ENCODE assay signal across 8 mouse cellular contexts in the genomic region with DNA sequence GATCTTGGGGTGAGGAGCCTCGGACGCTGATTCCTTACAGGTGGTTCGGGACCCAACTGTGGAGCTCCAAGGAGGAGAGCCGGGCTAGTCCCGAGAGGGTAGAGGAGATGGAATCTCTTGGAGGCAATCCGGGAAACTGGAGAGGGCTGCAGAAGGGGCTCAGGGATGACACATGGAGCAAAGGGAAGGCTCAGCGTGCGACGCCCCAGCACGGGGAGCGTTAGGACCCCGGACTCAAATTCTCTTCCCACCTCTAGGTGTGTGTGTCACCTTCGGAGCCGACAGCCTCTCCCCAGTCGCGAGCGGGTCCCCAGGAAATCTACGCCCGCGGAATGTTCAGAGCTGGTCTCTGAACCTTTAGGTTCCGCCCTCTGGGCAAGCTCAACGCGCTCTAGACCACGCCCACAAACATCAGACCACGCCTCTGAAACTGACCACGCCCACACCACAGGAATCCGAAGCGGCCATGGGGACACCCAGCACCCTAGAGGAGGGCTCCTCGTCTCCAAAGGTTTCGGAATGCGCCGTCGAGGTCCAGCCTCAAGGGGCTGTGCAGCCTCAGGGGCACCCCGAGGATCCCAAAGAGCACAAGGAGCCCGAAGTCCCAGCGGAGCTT. TPM values are rescaled to one million over a fixed set of nuclear protein-coding genes. Genes with fewer than 3 reads are reported as not detected.
DNase-seq lines count a peak whose midpoint lies in the region; ATAC-seq and TF ChIP-seq lines count a peak whose summit lies in the region.

No protein-coding gene starts in this region.

- no peak for TF ChIP-seq EP300 in MEL (IDR thresholded peaks at IDR 0.05; ENCODE audit: low read depth in 1 of 2, low read length in 2 of 2)

- H3K4me2 ChIP-seq in hindbrain, postnatal 0 days (ENCODE audit: low read depth, low read length), result peak overlapping the region; percentile 58
- H3K4me2 ChIP-seq in midbrain, embryonic 16.5 days (ENCODE audit: low read length), result peak overlapping the region; percentile 56

- H3K36me3 ChIP-seq in MEL (ENCODE audit: control insufficient read depth in 1 of 2, insufficient read depth in 2 of 2, low read length in 2 of 2), result peaks cover 0 to 10% of the 10 kb centered on the region in 2 experiments; a peak in 2 of 4 replicates
- no peaks in the 10 kb centered on the region for H3K36me3 ChIP-seq in hindbrain, postnatal 0 days (ENCODE audit: insufficient read depth, low read length)
- H3K36me3 ChIP-seq in midbrain, embryonic 16.5 days (ENCODE audit: control insufficient read depth, insufficient read depth, low read length), result no peaks in the 10 kb centered on the region

- peak overlapping the region; percentile 79 to 99 for H3K4me3 ChIP-seq in MEL (ENCODE audit: control insufficient read depth in 1 of 2, insufficient read depth in 1 of 2, low read depth in 2 of 2, low read length in 2 of 2)
- peak overlapping the region; percentile 32 for H3K4me3 ChIP-seq in hindbrain, postnatal 0 days (ENCODE audit: low read length)
- peak overlapping the region; percentile 36 for H3K4me3 ChIP-seq in midbrain, embryonic 16.5 days (ENCODE audit: low read depth, low read length)

- 1% methylated on average over 36 of the region's 36 CpGs for WGBS in hindbrain, postnatal 0 days
- WGBS in midbrain, embryonic 16.5 days, result 1% methylated on average over 36 of the region's 36 CpGs

- DNase-seq in MEL (ENCODE audit: low read depth, low spot score) (peak; percentile 95), liver (peak; percentile 95)
- peak; percentile 95 for DNase-seq in c-Kit-positive CD71-positive TER-119-negative erythroid progenitor cells, embryonic 14.5 days (ENCODE audit: low read depth)
- peak; percentile 84 for DNase-seq in gastrocnemius, postnatal 10 days
- DNase-seq in hindbrain, postnatal 0 days (ENCODE audit: low spot score), result peak; percentile 46
- DNase-seq in spleen, postnatal 36 days (ENCODE audit: low spot score in 2 of 2), result peak; percentile 92 to 94
- no peak for DNase-seq in cerebellum, adult 9-11 months

- no peaks in the 10 kb centered on the region for H3K27me3 ChIP-seq in MEL (ENCODE audit: control insufficient read depth in 1 of 2, insufficient read depth in 2 of 2, low read length in 2 of 2)
- peaks cover 43% of the 10 kb centered on the region for H3K27me3 ChIP-seq in hindbrain, postnatal 0 days (ENCODE audit: insufficient read depth, low read length)
- peaks cover 43% of the 10 kb centered on the region for H3K27me3 ChIP-seq in midbrain, embryonic 16.5 days (ENCODE audit: control insufficient read depth, insufficient read depth, low read depth, low read length)

- no peak for TF ChIP-seq CTCF in MEL (IDR thresholded peaks at IDR 0.05 in 2 of 3, conservative IDR thresholded peaks at IDR 0.05 in 1 of 3; ENCODE audit: control insufficient read depth in 1 of 3, insufficient read depth in 1 of 3, low read depth in 2 of 3, low read length in 3 of 3, poor library complexity in 1 of 3, severe bottlenecking in 1 of 3)
- no peak for TF ChIP-seq CTCF in hindbrain, postnatal 0 days (IDR thresholded peaks at IDR 0.05; ENCODE audit: low read depth)

- H3K9me3 ChIP-seq in MEL (replicated peaks; ENCODE audit: insufficient read depth, low read length), result no peaks in the 10 kb centered on the region
- no peaks in the 10 kb centered on the region for H3K9me3 ChIP-seq in hindbrain, postnatal 0 days (ENCODE audit: low read length)
- H3K9me3 ChIP-seq in midbrain, embryonic 16.5 days (replicated peaks; ENCODE audit: control insufficient read depth, low read length, poor library complexity, severe bottlenecking), result no peaks in the 10 kb centered on the region

- H3K27ac ChIP-seq in MEL (ENCODE audit: control insufficient read depth, low read depth, low read length), result peak overlapping the region; percentile 32
- no peak overlapping the region for H3K27ac ChIP-seq in hindbrain, postnatal 0 days
- no peak overlapping the region for H3K27ac ChIP-seq in midbrain, embryonic 16.5 days (ENCODE audit: low read length)

- no peak for TF ChIP-seq RAD21 in MEL (IDR thresholded peaks at IDR 0.05; ENCODE audit: low read depth, low read length)

- H3K9ac ChIP-seq in MEL (ENCODE audit: control insufficient read depth, low read depth, low read length, poor library complexity, severe bottlenecking), result peak overlapping the region; percentile 77
- no peak overlapping the region; the same call in 1 of the 2 replicates for H3K9ac ChIP-seq in hindbrain, postnatal 0 days (replicated peaks; ENCODE audit: low read length)
- peak overlapping the region; percentile 14; the same call in 1 of the 2 replicates for H3K9ac ChIP-seq in midbrain, embryonic 16.5 days (ENCODE audit: low read depth, low read length)

- TF ChIP-seq POLR2A in MEL (IDR thresholded peaks at IDR 0.05; ENCODE audit: control insufficient read depth in 1 of 2, insufficient read depth in 1 of 2, low read depth in 1 of 2, low read length in 2 of 2, poor library complexity in 1 of 2), result peak; percentile 34 to 77; a peak in 1 of 4 replicates

- H3K79me2 ChIP-seq in MEL (ENCODE audit: control insufficient read depth, insufficient read depth, low read length, poor library complexity), result peaks cover 1% of the 10 kb centered on the region; the same call in 1 of the 2 replicates

- peak; percentile 38; the same call in 1 of the 2 replicates for ATAC-seq in hindbrain, postnatal 0 days
- ATAC-seq in midbrain, embryonic 16.5 days, result no peak

- H3K4me1 ChIP-seq in MEL (ENCODE audit: control insufficient read depth in 1 of 2, insufficient read depth in 2 of 2, low read length in 2 of 2), result peaks cover 0 to 13% of the 10 kb centered on the region in 2 experiments; a peak in 2 of 4 replicates
- peaks cover 10% of the 10 kb centered on the region; the same call in 1 of the 2 replicates for H3K4me1 ChIP-seq in hindbrain, postnatal 0 days (ENCODE audit: insufficient read depth, low read length)
- peaks cover 14% of the 10 kb centered on the region for H3K4me1 ChIP-seq in midbrain, embryonic 16.5 days (ENCODE audit: control insufficient read depth, insufficient read depth, low read length)

TF ChIP-seq in MEL, 35 proteins besides CTCF, POLR2A, EP300 and RAD21 (continues in another document):
- TF ChIP-seq JUND (IDR thresholded peaks at IDR 0.05; ENCODE audit: low read depth, low read length) (no peak), USF1 (IDR thresholded peaks at IDR 0.05; ENCODE audit: low read depth, low read length) (no peak), CHD2 (IDR thresholded peaks at IDR 0.05; ENCODE audit: low read length) (no peak), TCF12 (IDR thresholded peaks at IDR 0.05; ENCODE audit: low read depth, low read length) (peak; percentile 44; the same call in 1 of the 2 replicates), TAL1 (IDR thresholded peaks at IDR 0.05; ENCODE audit: low read length) (no peak), SIN3A (IDR thresholded peaks at IDR 0.05; ENCODE audit: low read length) (peak; percentile 17), MXI1 (IDR thresholded peaks at IDR 0.05; ENCODE audit: low read depth, low read length) (no peak; the same call in 1 of the 2 replicates), KAT2A (conservative IDR thresholded peaks at IDR 0.05; ENCODE audit: low read depth, low read length) (no peak), ZKSCAN1 (IDR thresholded peaks at IDR 0.05; ENCODE audit: low read depth, low read length) (no peak), POLR2AphosphoS5 (IDR thresholded peaks at IDR 0.05; ENCODE audit: borderline replicate concordance, low read depth, low read length) (no peak), MAX (IDR thresholded peaks at IDR 0.05; ENCODE audit: low read length) (no peak), NRF1 (IDR thresholded peaks at IDR 0.05; ENCODE audit: insufficient read depth, low read depth, low read length, poor library complexity, severe bottlenecking) (peak; percentile 45; the same call in 1 of the 2 replicates), SMC3 (IDR thresholded peaks at IDR 0.05; ENCODE audit: low read depth, low read length) (no peak), GABPA (IDR thresholded peaks at IDR 0.05; ENCODE audit: low read depth, low read length) (no peak), CHD1 (IDR thresholded peaks at IDR 0.05; ENCODE audit: low read depth, low read length) (no peak)

RNA-seq across cellular contexts. Expression of gene Phldb3, which starts 0.4 kb away (rescaled TPM):
- 6.0 and 6.4 TPM in 2 replicates for total RNA-seq in MEL (2012; rRNA removed)
- 10 to 100 TPM in 1 of 2 experiments, not detected in 1; 10.8 TPM for polyA plus RNA-seq in MEL (2012; ENCODE audit: insufficient read depth in 1 of 2, insufficient read length in 2 of 2, low read depth in 1 of 2, low replicate concordance in 2 of 2, missing spikeins in 1 of 2)
- total RNA-seq in gastrocnemius, postnatal 10 days (2021), result under 1 TPM; 0.77 to 0.80 TPM
- total RNA-seq in hindbrain, postnatal 0 days (2014; rRNA removed), result 0.11 and 0.73 TPM in 2 replicates
- not detected in 2 replicates for polyA plus RNA-seq in hindbrain, postnatal 0 days (2015; fragmentation: Nextera tagmentation; extraction: Ambion mirVana)
- not detected in 2 replicates for polyA plus RNA-seq in midbrain, embryonic 16.5 days (2015; fragmentation: Nextera tagmentation; extraction: Ambion mirVana)

RNA-seq across cellular contexts. Expression of gene Zfp575, which starts 23.5 kb away (rescaled TPM):
- total RNA-seq in MEL (2012; rRNA removed), result 0.26 and 0.58 TPM in 2 replicates
- polyA plus RNA-seq in MEL (2012; ENCODE audit: insufficient read depth in 1 of 2, insufficient read length in 2 of 2, low read depth in 1 of 2, low replicate concordance in 2 of 2, missing spikeins in 1 of 2), result under 1 TPM in 1 of 2 experiments, not detected in 1; 0.50 TPM
- under 1 TPM; 0.59 to 0.95 TPM for total RNA-seq in gastrocnemius, postnatal 10 days (2021)
- 1.0 and 1.2 TPM in 2 replicates for total RNA-seq in hindbrain, postnatal 0 days (2014; rRNA removed)
- 20.3 and 21.0 TPM in 2 replicates for polyA plus RNA-seq in hindbrain, postnatal 0 days (2015; fragmentation: Nextera tagmentation; extraction: Ambion mirVana)
- polyA plus RNA-seq in midbrain, embryonic 16.5 days (2015; fragmentation: Nextera tagmentation; extraction: Ambion mirVana), result 18.2 and 20.9 TPM in 2 replicates

RNA-seq across cellular contexts. Expression of gene Ethe1, which starts 23.6 kb away (rescaled TPM):
- total RNA-seq in MEL (2012; rRNA removed), result 17.8 and 21.0 TPM in 2 replicates
- polyA plus RNA-seq in MEL (2012; ENCODE audit: insufficient read depth in 1 of 2, insufficient read length in 2 of 2, low read depth in 1 of 2, low replicate concordance in 2 of 2, missing spikeins in 1 of 2), result 10 to 100 TPM in 1 of 2 experiments, not detected in 1; 33.3 TPM
- 10 to 100 TPM in 1 of 2 experiments, 1 to 10 TPM in 1; 9.4 to 10.0 TPM for total RNA-seq in gastrocnemius, postnatal 10 days (2021)
- total RNA-seq in hindbrain, postnatal 0 days (2014; rRNA removed), result 36.3 and 43.8 TPM in 2 replicates
- 24.4 and 25.3 TPM in 2 replicates for polyA plus RNA-seq in hindbrain, postnatal 0 days (2015; fragmentation: Nextera tagmentation; extraction: Ambion mirVana)
- polyA plus RNA-seq in midbrain, embryonic 16.5 days (2015; fragmentation: Nextera tagmentation; extraction: Ambion mirVana), result 26.5 and 30.7 TPM in 2 replicates

RNA-seq across cellular contexts. Expression of gene Lypd3, which starts 25.4 kb away (rescaled TPM):
- total RNA-seq in MEL (2012; rRNA removed), result not detected in 2 replicates
- polyA plus RNA-seq in MEL (2012; ENCODE audit: insufficient read depth in 1 of 2, insufficient read length in 2 of 2, low read depth in 1 of 2, low replicate concordance in 2 of 2, missing spikeins in 1 of 2), result not detected
- total RNA-seq in gastrocnemius, postnatal 10 days (2021), result not detected
- total RNA-seq in hindbrain, postnatal 0 days (2014; rRNA removed), result 1.3 and 1.4 TPM in 2 replicates
- 1.2 and 1.3 TPM in 2 replicates for polyA plus RNA-seq in hindbrain, postnatal 0 days (2015; fragmentation: Nextera tagmentation; extraction: Ambion mirVana)
- 0.36 and 0.45 TPM in 2 replicates for polyA plus RNA-seq in midbrain, embryonic 16.5 days (2015; fragmentation: Nextera tagmentation; extraction: Ambion mirVana)

Comparison
In these comparisons a context has a peak if more than half of its experiments do, and no peak if none do; other contexts are left out.
1. H3K4me3 ChIP-seq: peak in every context shown above with its lines; median percentile 89 in MEL; 36 in midbrain, embryonic 16.5 days; 32 in hindbrain, postnatal 0 days.